Mouse (Mus musculus): ENCODE results near the gene Atg7.
A peak's percentile ranks its signal among the peaks of the same experiment; 100 is the strongest.

Atg7 gene

GRCm38 (mm10) chr6:114814882-114815650, 172.2 kb downstream of the Atg7 start:
- DNase-seq (ENCODE audit: low read depth, low spot score): peak; percentile 55

- DNase-seq (ENCODE audit: low read depth, low spot score): no peak
These were observed 175.1 kb downstream of the Atg7 start for GRCm38 (mm10) chr6:114817948-114818347.

DNA sequence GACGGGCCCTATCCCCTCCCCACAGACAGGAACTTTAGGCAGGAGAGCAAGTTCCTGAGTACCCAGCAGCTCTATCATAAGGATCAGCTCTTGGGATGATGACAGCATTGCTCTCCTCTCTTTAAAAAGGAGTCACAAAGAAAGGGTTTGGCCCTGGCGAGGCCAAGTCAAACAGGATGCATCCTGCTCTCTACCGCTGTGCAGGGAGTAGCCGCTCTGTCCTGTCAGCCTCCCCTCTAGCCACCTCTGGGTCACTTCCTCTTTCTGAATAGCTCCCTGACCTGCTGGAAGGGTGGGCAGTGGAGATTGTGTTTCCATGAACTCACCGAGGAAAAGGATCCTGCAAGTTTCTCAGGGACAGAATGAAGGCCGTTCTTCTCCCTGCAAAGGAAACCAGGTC, 175.6 kb downstream of the Atg7 start:
- DNase-seq (ENCODE audit: low read depth, low spot score): no peak

DNA sequence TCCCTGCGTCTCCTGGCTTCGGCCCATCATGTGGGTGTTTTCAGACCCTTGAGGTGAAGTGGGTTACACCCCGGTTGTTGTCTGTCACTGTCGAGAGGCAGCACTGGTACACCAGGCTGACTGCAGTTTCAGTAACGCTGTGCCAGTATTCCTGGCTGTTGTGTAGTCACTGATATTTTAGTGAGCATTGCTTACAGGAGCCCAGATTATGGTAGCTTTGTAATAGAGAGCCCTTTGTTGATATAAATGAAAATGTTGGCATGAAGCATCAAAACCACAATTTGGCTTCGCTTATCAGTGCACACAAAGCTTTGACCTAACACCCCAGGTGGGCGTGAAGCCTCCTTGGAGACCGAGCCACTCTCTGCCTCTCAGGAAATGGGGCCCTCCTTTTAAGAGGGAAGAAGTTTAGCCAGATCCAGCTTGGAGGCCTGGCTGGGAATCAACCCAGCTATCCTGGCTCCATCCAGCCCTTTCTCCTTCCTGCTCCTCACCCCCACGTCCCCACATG, 177.1 kb downstream of the Atg7 start:
- DNase-seq (ENCODE audit: low read depth, low spot score): no peak

DNA sequence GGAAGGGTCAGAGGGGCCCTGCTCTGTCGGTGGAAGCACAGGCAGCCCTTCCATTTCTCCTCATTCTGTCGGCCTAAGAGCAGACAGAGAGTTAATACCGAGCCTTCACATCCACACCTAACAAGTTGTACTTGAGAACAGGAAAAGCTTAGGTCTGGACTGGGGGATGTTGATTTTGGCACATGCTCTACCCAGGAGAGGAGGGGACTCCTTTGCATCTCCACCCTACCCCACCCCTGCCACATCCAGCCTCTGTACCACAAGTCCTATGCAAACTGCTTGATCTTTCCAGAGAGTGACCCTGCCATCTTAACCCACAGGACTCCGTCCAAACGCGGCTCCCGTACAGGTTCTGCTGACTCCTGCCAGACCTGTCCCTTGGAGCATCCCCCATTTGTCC, 178.7 kb downstream of the Atg7 start:
- DNase-seq (ENCODE audit: low read depth, low spot score): no peak

DNA sequence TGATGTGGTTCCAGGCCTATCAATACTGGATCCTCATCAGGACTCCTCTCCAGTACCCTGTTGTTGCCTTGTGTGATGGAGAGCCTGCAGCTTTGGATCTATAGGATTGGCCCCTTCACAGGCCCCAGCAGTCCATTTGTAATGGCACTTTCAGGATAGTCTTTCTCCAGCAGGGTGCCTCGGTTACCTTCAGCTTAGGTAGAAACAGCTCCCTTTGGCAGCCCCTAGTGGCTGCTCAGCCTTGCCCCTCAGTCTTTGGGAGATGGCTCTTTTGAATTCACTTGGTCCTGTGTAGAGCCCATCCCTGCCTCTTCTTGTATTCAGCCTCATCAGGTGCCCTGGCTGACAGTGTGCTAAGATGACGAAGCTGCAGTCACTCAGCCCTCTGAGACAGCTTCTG, 184.0 kb downstream of the Atg7 start:
- DNase-seq (ENCODE audit: low read depth, low spot score): no peak

- DNase-seq (ENCODE audit: low read depth, low spot score): no peak
These were observed 187.0 kb downstream of the Atg7 start for GRCm38 (mm10) chr6:114829660-114830438.

DNA sequence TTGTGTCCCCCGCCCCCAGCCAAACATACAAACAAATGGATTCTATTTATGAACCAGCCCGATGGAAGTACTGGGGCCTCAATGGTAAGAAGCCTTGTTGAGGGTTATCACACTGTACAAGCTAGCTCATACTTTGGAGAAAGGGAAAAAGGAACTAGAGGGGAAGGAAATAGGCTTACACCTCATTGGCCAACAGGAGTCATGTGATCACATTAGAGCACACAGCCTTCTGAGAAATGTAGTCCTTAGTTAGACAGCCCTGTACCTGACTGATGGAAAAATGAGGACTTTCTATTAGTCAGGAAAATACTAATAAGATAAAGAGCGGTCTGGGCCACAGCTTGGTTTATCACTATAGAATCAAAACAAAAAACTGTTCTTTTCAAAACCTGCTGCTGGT, 188.9 kb downstream of the Atg7 start:
- DNase-seq (ENCODE audit: low read depth, low spot score): peak; percentile 49

GRCm38 (mm10) chr6:114833058-114833685, 190.3 kb downstream of the Atg7 start:
- DNase-seq (ENCODE audit: low read depth, low spot score): no peak

- DNase-seq (ENCODE audit: low read depth, low spot score): no peak
These were observed 191.0 kb downstream of the Atg7 start for GRCm38 (mm10) chr6:114833791-114834346.

- DNase-seq (ENCODE audit: low read depth, low spot score): no peak
These were observed 192.4 kb downstream of the Atg7 start for GRCm38 (mm10) chr6:114835344-114835743.

GRCm38 (mm10) chr6:114835752-114836151, 192.9 kb downstream of the Atg7 start:
- DNase-seq (ENCODE audit: low read depth, low spot score): no peak

DNA sequence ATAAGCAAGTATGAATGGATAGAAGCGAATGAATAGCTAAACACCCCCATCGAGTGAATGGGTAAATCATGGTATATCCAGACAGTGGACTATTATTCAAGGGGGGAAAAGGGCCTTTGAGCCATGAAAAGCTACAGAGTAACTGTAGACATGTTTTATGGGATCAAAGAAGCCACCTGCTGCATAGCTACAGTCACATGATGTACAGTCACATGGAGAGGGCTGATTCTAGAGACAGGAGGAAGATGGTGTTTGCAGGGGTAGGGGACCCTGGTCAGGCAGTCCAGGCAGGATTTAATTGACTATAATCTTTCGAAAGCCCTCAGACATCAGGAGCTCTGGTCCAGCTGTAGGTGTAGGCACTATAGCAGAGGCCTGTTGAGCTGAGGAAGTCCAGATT, 193.5 kb downstream of the Atg7 start:
- no peak for DNase-seq (ENCODE audit: low read depth, low spot score)

DNA sequence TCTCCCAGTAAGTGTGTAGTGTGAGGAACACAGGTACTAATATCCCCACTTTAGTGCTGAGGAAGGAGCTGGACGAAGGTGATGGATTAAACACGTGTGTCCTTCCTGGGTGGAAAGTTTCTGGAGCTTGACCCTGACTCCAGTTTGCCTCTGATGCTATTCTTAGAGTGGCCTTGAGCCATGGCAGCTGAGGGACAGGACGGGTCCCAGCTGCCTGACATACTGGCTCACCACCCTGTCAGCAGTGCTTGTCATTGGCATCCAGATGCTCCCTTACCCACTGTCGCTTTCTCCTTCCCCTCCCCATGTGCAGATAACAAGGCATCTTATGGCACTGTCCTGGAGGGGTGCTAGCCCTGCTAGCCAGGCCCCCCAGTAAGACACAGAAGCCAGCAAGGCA, 196.0 kb downstream of the Atg7 start:
- DNase-seq (ENCODE audit: low read depth, low spot score): no peak

- DNase-seq (ENCODE audit: low read depth, low spot score): no peak
These were observed 197.1 kb downstream of the Atg7 start for GRCm38 (mm10) chr6:114840012-114840411.

DNA sequence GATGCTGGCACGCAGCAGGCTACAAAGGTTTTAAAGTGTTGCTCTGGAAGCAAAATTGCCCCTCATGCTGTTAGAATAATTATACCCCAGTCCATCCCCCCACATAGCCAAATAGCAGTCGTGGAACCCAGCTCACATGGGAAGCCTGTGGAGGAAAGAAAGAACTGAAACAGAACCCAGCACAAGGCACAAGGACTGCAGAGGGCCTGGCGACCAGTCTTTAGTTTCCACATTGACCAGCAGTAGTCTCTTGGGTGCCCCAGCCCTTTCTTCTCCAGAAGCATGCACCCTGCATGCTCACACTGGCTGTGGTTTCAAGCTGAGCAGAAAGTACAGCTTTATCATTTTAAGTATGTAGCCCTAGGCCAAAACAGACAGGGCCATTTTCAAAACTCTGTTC, 199.2 kb downstream of the Atg7 start:
- DNase-seq (ENCODE audit: low read depth, low spot score): no peak

- DNase-seq (ENCODE audit: low read depth, low spot score): no peak
These were observed 200.0 kb downstream of the Atg7 start for GRCm38 (mm10) chr6:114842863-114843262.

DNA sequence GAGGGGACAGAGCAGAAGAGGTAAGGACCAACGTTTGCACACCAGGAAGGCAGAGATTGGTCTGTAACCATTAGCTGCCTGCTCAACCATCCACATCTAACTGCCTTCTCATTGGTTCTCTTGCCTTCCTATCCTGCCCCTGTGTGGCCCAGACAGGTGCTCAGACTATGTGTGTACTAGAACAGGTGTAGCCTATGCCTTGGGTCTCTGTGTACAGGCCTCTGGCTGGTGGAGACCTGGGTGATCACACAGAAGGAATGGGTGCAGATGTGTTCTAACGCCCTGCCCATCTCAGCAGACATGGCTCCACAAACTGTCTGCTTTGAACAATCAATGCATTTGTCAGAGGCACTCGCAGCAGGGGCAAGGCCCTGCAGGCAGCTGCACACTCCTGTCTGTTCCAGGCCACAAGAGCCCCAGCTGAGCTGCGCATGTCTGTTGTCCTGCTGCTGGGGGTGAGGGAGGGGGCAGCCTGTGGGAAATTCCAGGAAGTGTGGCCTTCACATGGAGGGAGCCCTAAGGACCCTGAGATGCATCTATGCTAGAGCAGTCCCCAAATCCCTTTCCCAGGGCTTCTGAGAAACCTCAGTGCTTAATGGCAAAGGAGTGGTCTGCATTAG, 203.4 kb downstream of the Atg7 start:
- DNase-seq (ENCODE audit: low read depth, low spot score): no peak

- DNase-seq (ENCODE audit: low read depth, low spot score): no peak
These were observed 204.8 kb downstream of the Atg7 start for GRCm38 (mm10) chr6:114847582-114848174.

DNA sequence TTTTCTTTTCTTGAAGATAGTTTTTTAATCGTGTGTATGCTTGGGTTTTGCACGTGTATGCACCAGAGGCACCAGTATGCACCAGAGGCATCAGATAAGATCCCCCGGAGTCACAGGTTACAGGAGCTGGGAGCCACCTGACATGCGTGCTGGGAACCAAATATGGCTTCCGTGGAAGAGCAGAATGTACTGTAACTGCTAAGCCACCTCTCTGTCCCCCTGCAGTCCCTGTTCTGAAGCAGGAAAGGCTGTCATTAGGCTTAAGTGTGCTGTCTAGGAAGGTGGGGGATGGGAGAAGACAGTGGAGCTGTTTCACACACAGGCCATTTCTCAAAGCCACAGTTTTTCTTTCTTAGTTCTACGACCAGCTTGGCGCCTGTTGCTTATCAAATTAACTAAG, 205.9 kb downstream of the Atg7 start:
- no peak for DNase-seq (ENCODE audit: low read depth, low spot score)

GRCm38 (mm10) chr6:114849787-114850186, 206.9 kb downstream of the Atg7 start:
- no peak for DNase-seq (ENCODE audit: low read depth, low spot score)

Data from CD4-positive, CD25-positive, alpha-beta regulatory T cell, adult 2 months (primary cell).